Mouse (Mus musculus) cerebellum, adult 9-10 months (tissue): Measurements from ENCODE around the gene Rnf216.
A peak's percentile ranks its signal among the peaks of the same experiment; 100 is the strongest.

Experiments
- DNase-seq: peaks from one replicate; pipeline ENCODE4 v3.0.0; 2022

The Rnf216 gene

DNA sequence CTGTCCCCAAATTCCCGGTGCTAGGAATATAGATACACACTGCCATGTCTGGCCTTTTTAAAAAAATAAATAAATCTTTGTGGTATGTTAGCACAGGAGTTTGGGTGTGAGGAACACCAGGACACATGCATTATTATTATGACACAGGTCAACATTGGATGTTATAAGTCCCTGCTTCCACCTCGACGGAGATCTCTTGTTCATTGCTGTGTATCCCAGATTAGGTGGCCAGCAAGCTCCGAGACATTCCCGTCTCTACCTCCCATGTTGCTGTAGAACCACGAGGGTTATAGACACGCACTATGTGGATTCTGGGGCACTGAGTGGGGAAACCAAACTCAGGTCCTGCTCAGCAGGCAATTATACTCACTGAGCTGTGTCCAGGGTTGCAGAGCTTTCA, 17.5 kb downstream of the Rnf216 start:
- DNase-seq = no peak

DNA sequence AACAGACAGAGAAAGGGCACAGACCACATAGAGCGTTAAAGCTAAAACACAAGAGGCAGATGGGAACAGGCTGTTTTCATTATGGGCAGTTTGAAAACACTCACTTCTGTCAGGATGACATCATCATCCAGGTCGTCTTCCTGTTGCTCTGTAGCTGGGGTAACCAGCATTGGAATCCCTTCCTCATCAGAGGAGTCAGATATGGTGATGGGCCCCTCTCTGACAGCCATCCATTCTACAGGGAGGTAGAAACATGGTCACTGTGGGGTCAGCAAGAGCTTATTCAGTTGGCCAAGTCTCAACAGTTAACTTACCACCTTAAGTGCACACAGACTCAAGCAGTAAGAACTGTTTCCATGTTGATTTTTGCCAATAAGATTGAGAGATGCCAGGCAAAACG, 19.9 kb downstream of the Rnf216 start:
- DNase-seq = no peak

DNA sequence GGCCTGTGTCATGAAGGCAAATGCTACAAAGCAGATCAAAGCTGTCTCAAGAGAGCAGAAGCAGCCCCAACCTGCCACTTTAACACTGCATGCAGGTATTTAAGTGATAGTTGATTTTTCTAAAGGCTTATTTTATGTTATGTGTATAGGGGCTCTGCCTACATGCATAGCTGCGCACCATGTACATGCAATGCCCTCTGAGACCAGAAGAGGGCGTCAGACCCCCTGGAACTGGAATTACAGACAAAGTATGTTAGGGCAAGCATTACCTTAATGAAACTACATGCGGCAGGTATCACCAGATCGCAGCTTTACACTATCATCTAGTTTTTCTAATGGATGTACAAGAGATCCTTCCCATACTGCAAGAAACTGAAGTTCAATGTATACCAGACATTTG, 27.9 kb downstream of the Rnf216 start:
- peak; percentile 50 for DNase-seq

DNA sequence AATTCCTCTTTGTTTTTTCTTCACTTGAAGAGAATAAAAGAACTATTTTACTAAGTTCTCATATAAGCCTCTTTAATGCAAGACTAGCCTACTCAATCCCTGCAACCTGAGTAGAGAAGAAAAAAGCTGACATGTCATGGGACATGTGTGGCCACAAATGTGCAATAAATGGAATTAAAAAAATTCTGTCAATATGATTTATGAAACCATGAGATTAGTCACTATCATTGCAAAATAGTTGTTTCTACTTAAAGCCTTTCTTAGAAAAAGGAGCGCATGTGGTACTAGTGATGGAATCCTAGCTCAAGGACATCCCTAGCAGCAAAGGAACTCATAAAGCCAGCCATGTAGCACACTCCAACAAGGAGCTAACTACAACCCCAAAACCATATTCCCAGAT, 33.0 kb downstream of the Rnf216 start:
- DNase-seq = no peak

DNA sequence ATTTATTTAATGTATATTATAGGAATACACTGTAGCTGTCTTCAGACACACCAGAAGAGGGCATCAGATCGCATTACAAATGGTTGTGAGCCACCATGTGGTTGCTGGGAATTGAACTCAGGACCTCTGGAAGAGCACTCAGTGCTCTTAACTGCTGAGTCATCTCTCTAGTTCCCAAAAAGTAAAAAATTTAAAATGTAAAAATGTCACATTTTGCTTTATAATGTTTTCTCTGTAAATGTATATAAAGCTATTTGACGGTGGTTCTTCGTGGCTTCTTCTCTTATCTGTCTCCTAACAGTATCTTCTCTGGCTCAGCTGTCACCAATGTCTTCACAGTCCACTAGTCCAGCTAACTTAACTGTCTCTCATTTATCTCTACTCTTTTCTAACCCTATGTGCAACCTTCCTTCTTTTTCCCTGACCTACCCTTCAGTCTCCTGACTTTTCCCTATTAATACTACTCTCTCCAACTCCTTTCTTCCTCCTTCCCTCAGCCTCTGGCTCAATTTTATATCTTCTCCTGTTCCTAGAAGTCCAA, 36.1 kb downstream of the Rnf216 start:
- DNase-seq = no peak

DNA sequence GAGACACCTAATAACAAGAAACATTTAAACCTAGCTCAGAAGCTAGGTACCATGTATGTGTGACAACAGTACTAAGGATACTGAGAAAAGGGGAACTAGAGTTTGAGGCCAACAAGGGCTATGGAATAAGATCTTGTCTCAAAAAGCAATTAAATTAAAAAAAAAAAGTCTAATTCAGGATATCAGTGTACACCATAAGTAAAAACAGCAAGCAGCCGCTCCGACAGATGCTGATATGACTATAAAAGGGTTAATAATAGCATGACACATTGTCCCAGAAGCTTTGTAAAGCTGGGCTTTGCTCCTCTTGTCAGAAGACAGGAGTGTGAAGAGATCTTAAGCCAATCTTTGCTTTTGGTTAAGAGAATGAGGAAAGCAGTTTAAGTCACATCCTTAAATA, 36.8 kb downstream of the Rnf216 start:
- DNase-seq = no peak

DNA sequence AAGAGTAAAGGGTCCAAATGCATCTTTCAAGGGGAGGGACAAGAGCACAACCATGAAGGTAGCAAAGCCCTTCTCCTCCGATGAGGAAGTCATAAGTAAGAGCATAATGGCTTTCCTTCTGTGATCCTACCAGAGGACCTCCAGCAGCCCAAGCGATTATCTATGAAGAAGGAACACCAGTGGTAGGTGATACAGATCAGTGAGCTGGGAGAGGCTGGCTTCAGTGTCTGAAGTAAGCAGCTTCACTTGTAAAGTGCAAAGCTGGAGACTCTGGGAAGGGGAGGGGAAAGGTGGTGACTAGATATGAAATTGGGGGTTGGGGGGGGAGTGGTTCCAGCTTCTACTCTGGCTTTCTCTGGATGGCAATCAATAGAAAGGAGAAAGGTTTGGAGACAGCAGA, 43.7 kb downstream of the Rnf216 start:
- no peak for DNase-seq

DNA sequence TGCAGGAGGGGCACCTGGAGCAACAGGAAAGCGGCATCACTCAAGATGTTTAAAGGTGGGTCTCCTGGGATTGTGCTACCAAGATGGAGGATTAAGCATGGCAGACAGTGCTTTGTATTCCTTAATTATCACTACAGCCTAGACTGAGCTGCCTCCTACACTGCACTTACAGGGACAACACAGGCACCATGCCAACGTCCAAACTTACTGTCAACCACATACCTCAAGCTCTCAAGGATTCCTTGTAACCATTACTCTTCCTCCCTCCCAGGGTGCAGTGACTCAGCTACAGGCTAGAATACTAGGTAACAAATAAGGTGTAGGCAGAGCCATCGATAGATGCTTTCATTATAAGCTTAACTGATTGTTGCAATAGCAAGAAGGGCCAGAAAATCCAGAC, 44.4 kb downstream of the Rnf216 start:
- DNase-seq = no peak

DNA sequence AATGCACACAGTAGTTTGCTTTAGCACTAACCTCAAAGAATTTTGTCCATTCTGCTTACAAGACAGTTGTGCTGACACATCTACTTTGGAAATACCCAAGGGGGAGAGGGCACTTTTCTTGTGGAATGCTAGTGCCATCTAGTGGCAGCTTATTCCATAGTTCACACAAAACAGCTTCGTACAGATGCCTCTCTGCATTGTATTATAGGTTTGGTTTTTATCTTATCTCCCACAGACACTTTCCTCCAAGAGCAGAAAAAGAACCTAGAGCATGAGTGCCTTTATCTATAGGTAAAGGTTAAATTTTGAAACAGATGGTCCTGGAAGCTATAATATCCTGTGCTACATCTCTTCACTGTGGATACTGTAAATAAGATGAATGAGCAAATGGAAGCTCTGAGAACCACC, 46.2 kb downstream of the Rnf216 start:
- DNase-seq = peak; percentile 74

DNA sequence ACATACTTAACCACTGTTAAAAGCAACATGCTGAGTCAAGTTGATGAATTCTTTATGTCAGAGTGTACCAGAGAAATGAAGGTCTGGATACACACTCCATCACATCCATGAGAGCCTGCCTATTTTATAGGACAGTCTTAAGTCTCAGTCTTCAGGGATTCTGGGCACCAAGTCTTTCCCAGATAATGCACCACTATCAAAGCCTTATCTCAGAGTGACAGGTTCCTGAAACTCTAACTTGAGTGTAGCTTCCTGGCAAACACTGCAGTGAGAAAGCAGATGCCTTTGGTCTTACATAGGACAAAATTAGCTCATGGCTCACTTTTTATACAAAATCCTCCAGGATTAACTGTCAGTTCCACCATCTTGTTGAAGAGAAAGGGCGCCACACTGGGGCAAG, 46.7 kb downstream of the Rnf216 start:
- no peak for DNase-seq

DNA sequence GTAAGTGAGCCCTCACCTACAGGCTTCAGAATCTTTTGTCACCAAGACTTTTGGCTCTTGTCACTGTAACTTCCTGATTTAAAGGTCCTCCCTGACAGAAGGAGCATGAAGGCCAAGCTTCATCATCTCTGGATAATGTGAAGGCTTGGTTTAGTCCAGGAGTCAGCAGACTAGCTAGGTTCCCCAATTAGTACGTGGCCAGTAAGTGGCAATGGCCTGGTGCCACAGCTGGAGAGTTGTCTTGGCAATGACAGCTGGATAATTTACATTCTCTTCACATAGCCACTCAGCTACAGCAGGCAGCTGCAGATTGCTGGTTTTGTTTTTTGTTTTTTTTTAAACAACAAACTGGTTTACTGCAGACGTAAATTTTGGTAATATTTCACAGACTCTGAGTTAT, 47.6 kb downstream of the Rnf216 start:
- no peak for DNase-seq

DNA sequence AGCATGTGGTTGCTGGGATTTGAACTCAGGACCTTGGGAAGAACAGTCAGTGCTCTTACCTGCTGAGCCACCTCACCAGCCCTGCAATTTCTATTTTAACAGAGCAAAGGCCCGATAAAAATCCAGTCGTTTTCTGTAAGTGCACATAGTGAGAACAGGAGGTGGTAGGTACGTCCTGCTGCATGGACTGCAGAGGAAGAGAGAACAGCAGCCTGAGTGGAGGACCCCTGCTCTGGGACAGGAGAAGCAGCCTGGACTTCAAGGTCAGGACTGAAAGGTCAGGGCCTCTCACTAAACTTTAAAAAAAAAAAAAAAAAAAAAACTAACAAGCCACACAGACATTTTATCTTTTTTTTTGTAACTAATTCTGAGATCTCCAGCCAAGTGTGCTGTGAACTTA, 50.5 kb downstream of the Rnf216 start:
- no peak for DNase-seq

DNA sequence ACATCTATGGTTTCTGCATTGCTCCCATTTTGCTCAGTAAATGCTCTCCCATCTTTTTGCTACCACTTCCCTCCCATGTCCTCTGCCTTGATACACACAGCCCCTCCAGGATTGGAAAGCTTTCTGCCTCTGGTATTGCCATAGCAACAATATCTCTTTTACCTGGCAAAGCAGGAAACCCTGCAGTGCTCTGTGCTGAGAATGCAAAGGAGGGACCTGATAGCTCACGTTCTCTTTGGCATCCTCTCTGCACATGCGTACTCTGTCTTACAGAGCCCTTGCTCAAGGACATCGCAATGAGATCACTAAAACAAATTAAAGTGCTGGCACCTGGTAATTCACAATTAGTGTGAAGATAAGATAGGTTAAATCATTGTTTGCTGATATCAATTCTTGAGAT, 51.3 kb downstream of the Rnf216 start:
- DNase-seq = no peak

DNA sequence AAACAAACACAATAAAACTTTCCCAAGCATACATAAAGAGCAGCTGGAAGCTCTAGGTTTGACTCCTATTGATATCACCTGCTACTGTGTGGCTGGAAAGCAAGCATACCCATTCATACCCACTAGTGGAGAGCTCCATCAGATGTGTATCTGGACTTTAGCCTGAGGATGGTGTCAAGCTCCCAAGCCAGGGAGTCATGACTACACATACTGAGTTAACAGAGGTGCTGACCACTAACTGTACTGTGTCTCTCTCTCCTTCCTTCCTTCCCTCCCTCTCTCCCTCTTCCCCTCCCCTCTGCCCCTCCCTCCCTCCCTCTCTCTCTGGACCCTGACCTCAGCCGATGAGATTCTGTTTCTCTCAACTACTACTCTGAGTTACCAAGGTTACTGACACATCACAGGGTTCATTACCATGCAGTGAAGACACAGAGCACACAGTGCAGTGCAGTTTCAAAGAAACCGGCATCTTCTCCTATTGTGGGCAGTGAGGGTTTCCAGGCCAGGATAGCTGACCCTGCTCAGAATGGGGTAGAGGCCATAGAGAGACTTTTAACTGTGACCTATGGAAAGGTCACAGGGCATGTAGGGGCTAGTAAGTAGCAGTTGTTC, 51.9 kb downstream of the Rnf216 start:
- no peak for DNase-seq

DNA sequence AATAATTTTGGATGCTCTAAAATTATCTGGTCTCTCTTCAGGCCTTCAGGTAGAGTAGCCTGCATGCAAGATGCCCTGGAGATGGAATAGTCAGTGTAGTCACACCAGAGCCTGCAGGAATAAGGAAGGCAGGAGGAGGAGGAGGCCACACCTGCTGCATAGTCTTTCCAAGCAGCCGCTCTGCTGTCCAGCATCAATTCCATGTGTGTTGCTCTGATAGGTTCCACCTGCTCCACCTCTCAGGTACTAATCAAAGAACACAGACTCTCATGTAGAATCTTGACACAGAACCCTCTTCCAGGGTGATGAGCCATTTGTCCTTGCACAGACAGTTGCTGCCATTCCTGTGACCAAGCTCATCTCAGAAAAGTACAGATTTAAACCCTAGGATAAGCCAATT, 52.8 kb downstream of the Rnf216 start:
- DNase-seq = no peak

DNA sequence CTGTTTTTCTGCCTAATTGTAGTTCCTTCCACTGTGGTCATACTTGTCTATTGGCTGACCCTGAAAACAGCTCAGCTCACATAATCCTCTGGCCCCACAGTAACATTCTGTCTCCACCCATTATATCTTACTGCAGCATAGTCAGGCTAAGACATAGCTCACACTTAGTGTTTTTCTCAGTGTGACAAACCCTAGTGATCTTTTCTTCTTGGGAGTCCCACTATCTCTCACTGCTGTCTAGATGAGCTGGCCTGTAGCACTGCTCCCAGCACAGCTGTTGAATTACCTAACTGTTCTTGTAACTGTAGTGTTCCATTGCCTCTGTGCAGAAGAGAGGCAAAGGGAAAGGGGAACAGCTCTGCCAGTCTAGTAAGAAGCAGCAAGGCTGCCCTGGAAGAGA, 53.6 kb downstream of the Rnf216 start:
- DNase-seq = no peak

DNA sequence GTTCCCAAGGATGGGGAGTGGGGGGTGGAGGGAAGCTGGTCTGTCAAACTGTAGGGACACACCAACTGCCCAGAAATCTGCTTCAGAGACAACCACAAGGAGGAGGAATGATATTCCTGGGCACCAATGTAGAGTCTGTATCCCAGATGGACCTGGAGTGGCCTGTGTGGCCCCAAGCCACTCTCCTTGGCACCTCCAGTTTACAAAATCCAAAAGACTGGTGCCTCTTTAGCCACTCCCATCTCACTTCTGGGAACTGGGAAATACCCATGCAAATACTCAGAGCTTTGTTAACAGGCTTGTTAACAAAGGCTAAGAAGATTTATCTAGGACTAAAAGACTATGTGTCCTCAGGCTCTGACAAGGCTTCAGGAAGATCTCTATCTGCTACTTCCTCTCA, 54.1 kb downstream of the Rnf216 start:
- no peak for DNase-seq

DNA sequence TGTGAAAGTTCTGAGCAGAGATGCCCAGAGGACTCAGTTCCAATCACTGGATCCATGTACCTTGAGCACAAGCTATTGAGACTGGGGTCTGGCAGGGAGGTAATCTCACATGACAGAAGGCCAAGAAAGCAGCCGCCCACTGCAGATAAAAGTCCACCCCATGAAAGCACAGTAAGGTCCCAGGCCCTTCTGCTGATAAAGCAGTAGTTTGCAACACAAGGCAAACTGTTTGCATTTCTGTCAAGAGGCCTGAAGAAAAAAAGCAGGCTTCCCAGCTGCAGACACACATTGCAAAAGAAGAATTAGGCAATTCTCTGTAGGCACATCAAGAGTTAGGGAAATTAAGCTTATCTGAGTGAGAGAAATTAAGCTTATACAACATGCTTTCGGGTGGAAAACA, 54.6 kb downstream of the Rnf216 start:
- DNase-seq = no peak

DNA sequence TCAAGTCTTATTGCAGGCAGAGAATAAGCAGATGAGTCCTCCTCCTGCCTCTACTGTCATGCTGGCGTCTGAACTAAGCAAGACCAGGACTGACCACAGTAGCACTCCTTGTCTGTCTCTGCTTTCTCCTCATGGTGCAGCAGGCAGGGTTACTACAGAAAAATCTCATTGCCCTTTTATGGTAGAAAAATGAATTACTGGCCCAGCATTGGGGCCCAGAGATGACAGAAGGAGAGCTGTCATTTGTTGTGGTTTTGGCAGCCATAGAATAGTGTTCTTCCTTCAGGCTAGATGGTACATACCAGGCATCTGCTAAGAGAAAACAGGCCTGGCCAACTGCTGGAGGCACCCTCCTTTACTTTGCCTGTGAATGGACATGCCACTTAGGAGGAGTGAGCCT, 55.0 kb downstream of the Rnf216 start:
- peak; percentile 32 for DNase-seq

DNA sequence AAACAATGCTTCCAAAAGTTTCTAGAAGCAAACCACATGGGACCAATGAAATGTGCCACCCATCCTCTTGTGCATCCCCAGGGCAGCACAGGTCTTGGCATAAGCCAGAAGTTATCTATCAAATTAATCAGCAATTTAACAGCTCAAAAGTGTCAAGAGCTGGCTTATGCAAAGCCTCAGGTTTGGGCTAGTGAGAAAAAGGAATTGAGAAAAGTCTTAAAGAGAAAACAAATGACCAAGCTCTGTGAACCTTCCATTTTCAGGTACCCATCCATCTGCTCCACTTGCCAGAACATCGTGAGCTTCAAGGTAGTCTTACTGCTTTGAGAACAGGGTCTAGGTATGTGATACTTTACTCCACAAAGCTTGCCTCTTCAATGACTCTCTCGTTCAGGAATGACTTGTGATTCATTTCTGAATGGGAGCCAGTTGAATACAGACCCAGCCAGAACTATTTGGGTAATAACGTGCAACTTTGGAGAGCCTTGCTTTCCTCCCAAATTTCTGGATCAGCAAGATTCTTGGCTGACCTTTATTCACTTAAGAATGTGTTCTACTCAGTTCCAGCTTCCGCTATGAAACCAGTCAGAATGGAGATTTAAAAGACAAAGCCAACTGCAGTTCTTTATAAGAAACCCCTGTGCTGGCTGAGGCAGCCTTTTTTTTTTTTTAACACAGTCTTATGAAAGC, 56.5 kb downstream of the Rnf216 start:
- no peak for DNase-seq

DNA sequence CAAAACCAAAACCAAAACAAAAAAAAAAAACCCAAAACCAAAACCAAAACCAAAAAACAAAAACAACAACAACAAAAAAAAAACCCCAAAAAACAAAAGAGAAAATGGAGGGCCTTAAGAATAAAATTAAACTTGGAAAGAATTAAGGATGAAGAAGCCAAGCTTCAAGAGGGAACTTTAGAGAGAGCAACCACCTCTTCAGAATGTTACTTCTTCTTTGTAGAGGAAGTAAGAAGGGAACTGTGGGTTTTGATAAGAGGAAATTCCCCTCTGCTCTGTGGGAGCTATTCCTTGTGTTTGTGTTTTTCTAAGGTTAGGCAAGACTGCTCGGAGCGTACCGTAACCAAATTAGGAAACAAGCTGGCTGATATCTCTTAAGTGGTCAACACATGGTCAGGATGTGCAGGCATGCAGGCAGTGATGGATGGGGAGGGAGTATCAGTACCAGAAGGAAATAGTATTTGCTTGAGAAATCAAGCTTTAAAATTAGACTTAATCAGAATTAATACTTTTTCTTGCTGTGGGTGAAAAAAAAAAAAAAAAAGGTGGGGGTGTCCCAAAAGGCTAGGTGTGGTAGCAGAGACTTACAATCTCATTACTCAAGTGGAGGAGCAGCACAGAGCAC, 57.2 kb downstream of the Rnf216 start:
- DNase-seq = no peak

DNA sequence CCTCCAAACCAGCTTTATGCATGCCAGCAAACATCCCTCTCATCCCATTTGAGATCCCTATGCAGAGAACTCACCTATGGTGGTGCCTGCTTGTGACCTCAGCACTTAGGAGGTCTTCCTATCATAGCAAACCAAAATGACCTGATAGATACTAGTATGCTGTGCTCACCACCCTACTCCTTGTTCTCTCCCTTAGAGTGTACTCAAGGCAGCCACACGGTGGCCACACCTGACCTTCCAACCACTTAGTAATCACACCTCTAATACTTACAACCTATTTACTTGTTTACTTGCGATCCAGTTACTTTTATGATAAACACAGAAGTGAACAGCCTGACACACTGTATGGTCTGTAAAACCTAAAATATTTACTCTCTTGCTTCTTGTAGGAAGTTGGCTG, 58.1 kb downstream of the Rnf216 start:
- DNase-seq = no peak

DNA sequence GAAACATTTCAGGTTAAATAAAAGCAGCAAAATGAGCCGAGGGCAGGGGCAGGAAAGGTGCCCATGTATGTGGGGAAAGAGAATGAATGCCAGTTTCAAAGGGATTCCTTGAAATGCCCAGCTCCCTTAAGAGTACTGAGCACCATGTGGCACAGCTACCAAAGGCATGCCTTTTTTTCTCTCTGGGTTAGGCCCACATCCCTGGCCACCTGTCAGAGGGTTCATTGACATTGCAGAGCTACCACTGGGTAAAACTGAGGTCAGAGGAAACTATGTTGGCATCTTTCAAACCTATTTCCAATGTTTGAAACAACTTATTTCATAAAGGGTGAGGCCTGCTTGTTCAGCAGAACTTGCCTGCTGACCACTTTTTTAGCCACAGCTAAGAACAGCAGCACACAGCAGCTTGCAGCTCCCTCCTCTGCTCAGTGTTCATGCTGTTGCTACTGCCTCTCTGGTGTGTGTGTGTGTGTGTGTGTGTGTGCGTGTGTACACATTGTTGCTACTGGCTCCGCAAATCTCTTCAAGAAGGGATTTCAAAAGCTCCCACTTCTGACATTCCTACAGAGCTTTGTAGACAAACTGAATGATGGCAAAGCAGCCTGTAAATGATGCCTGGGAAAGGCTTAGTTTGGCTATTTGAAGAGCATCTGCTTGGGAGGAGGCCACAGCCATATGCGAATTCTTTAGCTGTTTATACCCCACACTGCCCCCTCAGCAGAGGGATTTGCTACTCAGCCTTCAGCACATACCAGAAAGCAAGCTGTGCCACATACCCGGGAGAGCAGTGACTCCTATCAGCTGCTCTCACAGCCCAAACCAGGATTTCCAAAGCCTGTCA, 59.4 kb downstream of the Rnf216 start:
- DNase-seq = no peak

DNA sequence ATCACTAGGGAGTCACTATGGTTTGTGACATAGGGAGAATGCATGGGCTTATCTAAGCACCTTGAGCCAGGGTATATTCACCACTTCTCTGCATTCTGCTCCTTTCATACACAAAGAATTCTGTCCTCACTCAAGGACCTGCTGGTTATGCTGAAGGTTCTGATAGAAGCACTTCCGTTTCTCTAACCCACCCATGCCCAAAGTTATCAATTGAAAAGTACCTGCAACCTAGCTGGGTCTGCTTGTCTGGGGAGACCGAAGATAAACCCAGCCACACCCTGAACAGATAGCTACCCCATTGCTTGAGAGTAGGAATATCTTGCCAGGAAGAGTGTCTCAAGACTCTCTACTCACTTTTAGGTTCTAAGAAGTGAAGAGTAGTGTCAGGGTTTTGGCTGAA, 60.1 kb downstream of the Rnf216 start:
- no peak for DNase-seq
